Mouse (Mus musculus) intestine, embryonic 16.5 days (tissue): ENCODE measurements around the gene Borcs7. TPM values are rescaled to one million over a fixed set of nuclear protein-coding genes. Genes with fewer than 3 reads are reported as not detected.
A peak's percentile ranks its signal among the peaks of the same experiment; 100 is the strongest.

ENCODE experiments used
- ATAC-seq: fragments of 200-750 bp; cut with Nextera tagmentation; 2 replicates; pipeline ENCODE4 v1.8.0; 2017; ENCODE audit warnings: moderate TSS enrichment, moderate library complexity
- H3K27ac ChIP-seq: fragments of 300-500 bp; sonication (generic); 2 replicates; pipeline ENCODE4 v1.5.1; 2014; ENCODE audit warnings: mild to moderate bottlenecking, low read length
- H3K27me3 ChIP-seq: fragments of 300-500 bp; sonication (generic); replicated peaks from 2 replicates; pipeline ENCODE4 v1.6.1; 2014; ENCODE audit warnings: low read length, control low read depth, mixed read lengths; ENCODE audit not compliant: control insufficient read depth, insufficient read depth
- H3K36me3 ChIP-seq: fragments of 300-500 bp; sonication (generic); 2 replicates; pipeline ENCODE4 v1.6.1; 2014; ENCODE audit warnings: low read length, control low read depth; ENCODE audit not compliant: control insufficient read depth, insufficient read depth
- H3K4me1 ChIP-seq: fragments of 300-500 bp; sonication (generic); 2 replicates; pipeline ENCODE4 v1.6.1; 2014; ENCODE audit warnings: low read length, control low read depth, mixed read lengths; ENCODE audit not compliant: control insufficient read depth, insufficient read depth
- H3K4me2 ChIP-seq: fragments of 300-500 bp; sonication (generic); 2 replicates; pipeline ENCODE4 v1.6.1; 2014; ENCODE audit warnings: low read depth, low read length, control low read depth
- H3K4me3 ChIP-seq: fragments of 300-500 bp; sonication (generic); 2 replicates; pipeline ENCODE4 v1.5.1; 2014; ENCODE audit warnings: mild to moderate bottlenecking, low read length
- H3K9ac ChIP-seq: fragments of 300-500 bp; sonication (generic); 2 replicates; pipeline ENCODE4 v1.6.1; 2014; ENCODE audit warnings: low read depth, low read length
- H3K9me3 ChIP-seq: fragments of 300-500 bp; sonication (generic); 2 replicates; pipeline ENCODE4 v1.6.1; 2016; ENCODE audit warnings: low read length, control low read depth; ENCODE audit not compliant: control insufficient read depth
- WGBS: fragments of 180-500 bp; shearing (Covaris S2); extraction: QIAGEN DNeasy Blood & Tissue Kit; methylation state at CpG from one replicate; pipeline ENCODE4 v1.1.7; 2014; 5-methylcytosine and 5-hydroxymethylcytosine counted together
- polyA plus RNA-seq: library from polyadenylated mRNA; unstranded; fragments of >200 nt; fragmentation: Nextera tagmentation; extraction: Ambion mirVana; gene quantifications from 2 replicates; pipeline ENCODE4 v1.2.1, GENCODE M21; 2015

The Borcs7 gene
- polyA plus RNA-seq, 1 experiment from 2014 or later, result 14.0 TPM

DNA sequence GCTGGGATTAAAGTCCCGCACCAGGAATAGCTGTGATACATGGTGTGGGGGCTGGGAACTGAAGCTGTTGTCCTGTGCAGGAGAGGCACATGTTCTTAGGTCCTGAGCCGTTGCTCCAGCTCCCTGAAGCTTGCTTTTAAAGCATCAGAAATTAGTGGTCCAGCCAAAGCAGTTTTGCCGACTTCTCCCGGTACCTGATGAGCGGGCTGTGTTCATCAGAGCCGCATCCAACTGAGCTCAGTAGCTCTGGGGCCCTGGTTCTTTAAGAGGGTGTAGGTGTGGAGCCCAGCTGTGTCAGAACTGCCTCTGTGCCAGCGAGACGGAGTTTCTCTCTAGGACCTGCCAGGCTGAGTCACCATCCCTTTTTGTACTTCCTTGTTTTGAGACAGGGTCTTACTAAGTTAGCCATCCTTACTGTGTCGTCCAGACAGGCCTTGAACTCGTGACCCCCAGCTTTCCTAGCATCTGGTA lies 9.3 kb downstream of the Borcs7 start:
- H3K4me1 ChIP-seq, result no peaks in the 10 kb centered on the region
- H3K4me2 ChIP-seq, result no peak overlapping the region
- no peak for ATAC-seq
- no peaks in the 10 kb centered on the region for H3K36me3 ChIP-seq
- no peak overlapping the region for H3K4me3 ChIP-seq
- WGBS, result 68% methylated on average over 10 of the region's 10 CpGs
- H3K9ac ChIP-seq, result no peak overlapping the region
- no peaks in the 10 kb centered on the region for H3K27me3 ChIP-seq
- H3K9me3 ChIP-seq, result no peaks in the 10 kb centered on the region
- no peak overlapping the region for H3K27ac ChIP-seq

DNA sequence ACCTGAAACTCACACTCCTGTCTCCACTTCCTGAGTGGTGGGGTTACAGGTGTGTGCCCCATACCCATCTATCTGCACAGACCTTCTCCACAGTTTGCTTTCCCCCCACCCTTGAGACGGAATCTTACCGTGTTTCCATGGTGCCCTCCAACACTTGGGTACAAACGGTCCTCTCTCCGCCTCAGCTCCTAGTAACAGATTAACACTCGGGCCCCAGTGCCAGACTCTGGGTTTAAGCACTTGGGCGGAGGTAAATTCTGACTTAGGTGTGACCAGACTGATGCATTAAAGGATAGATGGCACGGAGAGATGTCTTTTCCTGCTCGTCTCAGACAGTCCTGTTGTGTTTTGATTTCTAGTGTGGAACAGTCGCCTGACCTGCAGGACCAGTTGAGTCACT lies 11.4 kb downstream of the Borcs7 start:
- H3K9me3 ChIP-seq, result no peaks in the 10 kb centered on the region
- H3K4me1 ChIP-seq, result no peaks in the 10 kb centered on the region
- H3K36me3 ChIP-seq, result no peaks in the 10 kb centered on the region
- 74% methylated on average over 9 of the region's 9 CpGs for WGBS
- no peak for ATAC-seq
- H3K27ac ChIP-seq, result no peak overlapping the region
- H3K9ac ChIP-seq, result no peak overlapping the region
- no peak overlapping the region for H3K4me2 ChIP-seq
- H3K4me3 ChIP-seq, result no peak overlapping the region
- no peaks in the 10 kb centered on the region for H3K27me3 ChIP-seq

DNA sequence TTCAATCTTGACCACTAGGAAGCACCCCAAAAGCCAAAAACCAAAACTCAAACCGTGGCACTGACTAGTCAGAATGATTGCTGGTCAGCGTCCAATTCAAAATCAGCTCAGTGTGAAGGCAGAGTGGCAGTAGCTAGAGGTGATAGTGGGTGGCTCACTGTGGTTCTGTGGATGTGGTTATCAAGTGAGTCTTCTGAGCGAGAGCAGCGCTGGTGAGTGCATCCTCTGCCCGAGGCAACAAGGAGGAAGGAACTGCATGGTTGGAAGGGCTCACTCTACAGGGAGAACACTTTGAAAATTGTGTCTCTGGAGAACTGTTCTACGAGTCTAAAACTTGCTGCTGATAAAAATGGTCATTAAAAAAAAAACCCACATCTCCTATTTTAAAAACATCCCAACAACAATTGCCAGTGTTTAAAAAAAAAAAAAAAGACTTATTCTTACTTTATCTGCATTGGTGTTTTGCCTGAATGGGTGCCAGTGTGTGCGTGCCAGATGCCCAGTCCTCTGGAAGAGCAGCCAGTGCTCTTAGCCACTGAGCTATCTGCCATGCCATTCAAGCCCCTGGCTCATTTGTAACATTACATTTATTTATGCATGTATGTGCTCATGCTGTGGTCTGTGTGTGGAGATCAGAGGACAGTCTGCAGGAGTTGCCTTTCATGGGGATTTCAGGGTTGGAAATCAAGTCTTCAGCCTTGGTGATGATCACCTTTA lies 16.2 kb downstream of the Borcs7 start:
- no peaks in the 10 kb centered on the region for H3K9me3 ChIP-seq
- H3K27ac ChIP-seq, result no peak overlapping the region
- peaks cover 6% of the 10 kb centered on the region for H3K4me1 ChIP-seq
- ATAC-seq, result no peak
- no peak overlapping the region for H3K9ac ChIP-seq
- H3K4me2 ChIP-seq, result no peak overlapping the region
- H3K4me3 ChIP-seq, result no peak overlapping the region
- no peaks in the 10 kb centered on the region for H3K36me3 ChIP-seq
- H3K27me3 ChIP-seq, result no peaks in the 10 kb centered on the region
- WGBS, result 67% methylated on average over 7 of the region's 7 CpGs

DNA sequence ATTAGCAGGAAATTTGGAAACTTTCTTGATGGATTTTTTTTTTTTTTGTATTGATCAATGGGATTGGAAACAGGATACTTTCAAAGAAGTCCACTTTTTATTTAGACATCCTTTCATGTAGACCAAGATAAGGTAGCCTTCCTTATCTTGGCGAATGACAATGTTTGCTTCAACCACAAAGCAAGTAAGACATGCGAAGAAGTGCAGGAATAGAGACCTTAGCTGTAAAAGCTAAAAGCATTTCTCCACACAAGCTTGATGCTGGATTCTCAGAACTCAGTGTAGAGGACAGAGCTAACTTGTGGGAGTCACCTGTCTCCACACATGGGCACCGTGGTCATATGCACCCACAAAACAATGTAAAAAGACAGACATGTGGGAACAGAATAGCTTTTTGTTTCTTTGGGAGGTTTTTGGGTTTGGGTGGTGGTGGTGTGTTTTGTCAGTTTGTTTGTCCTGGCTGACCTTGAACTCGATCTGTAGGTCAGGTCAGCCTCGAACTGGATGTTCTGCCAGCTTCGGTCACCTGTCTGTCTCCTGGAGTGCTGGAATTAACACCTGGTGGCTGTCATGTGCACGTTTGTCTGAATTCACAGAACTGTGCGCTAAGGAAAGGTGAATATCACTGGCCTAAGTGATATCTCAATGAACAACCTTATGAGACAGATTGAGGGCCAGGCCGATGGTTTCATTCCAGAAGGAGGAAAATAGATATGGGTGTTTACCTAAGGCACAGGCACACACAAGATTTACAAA lies 17.0 kb downstream of the Borcs7 start:
- H3K36me3 ChIP-seq, result no peaks in the 10 kb centered on the region
- WGBS, result 62% methylated on average over 9 of the region's 9 CpGs
- peak overlapping the region; percentile 75 for H3K27ac ChIP-seq
- ATAC-seq, result peak; percentile 74
- peak overlapping the region; percentile 73 for H3K9ac ChIP-seq
- H3K4me2 ChIP-seq, result peak overlapping the region; percentile 69
- no peaks in the 10 kb centered on the region for H3K9me3 ChIP-seq
- H3K4me3 ChIP-seq, result peak overlapping the region; percentile 60
- H3K4me1 ChIP-seq, result peaks cover 6% of the 10 kb centered on the region
- H3K27me3 ChIP-seq, result no peaks in the 10 kb centered on the region

DNA sequence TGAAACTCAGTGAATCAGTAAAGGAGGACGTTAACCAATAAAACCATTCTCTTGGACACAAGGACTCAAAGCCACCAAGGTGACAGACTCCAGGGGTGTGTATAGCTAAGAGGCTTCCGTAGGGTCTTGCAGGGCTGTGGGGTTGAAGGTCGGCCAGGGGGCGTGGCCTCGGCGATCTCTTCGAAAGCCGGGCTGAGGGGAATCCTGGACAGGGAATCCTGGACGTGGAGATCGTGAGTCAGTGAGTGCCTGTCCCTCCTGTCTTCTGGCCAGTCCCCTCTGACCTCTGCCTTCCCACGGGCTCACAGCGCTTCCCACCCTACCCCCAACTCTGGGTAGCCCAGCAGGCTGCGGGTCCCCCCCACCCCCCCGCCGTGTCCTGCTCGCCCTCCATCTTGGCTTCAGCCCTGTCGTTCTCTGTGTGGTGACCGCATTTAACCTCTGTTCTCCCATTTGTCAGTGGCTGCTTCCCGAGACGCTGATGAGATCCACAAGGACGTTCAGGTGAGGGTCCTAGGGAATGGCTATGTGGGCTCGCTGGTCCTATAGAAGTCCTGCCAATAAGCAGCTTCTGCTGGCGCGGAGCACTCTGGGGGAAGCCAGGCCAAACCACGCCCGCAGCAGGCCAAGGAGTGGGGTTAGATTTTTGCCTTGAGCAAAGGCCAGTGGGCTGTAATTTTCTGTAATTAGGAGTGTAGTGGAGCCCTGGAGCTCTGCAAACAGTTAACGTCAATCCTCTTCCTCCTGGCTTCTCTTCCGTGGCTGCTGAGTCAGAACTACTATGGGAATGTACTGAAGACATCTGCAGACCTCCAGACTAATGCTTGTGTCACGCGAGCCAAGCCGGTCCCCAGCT lies 17.8 kb downstream of the Borcs7 start, which contains the start of gene As3mt:
As3mt (plus strand) TSS at position 163 of the 856 bp plus-strand sequence.
- H3K9ac ChIP-seq, result peak within 1 kb of the TSS; percentile 73
- no peaks in the 10 kb centered on the region for H3K36me3 ChIP-seq
- no peaks in the 10 kb centered on the region for H3K27me3 ChIP-seq
- peak within 1 kb of the TSS; percentile 60 for H3K4me3 ChIP-seq
- peaks cover 6% of the 10 kb centered on the region for H3K4me1 ChIP-seq
- H3K9me3 ChIP-seq, result no peaks in the 10 kb centered on the region
- peak; percentile 94 for ATAC-seq
- H3K27ac ChIP-seq, result peak within 1 kb of the TSS; percentile 75
- peak within 1 kb of the TSS; percentile 69 for H3K4me2 ChIP-seq
- 7% methylated on average over 31 of the region's 31 CpGs for WGBS

DNA sequence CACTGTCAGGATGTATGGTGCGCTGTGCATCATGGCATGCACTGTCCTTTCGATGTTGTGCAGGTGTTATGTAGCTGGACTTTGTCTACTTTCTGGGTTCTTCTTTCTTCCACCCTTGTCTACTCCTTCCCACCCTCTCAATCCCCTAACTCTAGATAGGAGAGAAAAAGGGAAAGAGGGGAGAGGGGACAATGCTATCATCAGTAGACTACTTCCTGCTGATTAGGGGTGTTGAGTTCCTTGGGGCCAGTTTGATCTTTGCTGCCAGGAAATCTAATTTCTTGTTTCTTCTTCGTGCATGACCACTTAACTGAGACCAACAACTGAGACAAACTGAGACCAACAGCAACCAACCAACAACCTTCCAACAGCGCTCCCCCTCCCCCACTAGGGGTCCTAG lies 20.9 kb downstream of the Borcs7 start:
- no peak overlapping the region for H3K27ac ChIP-seq
- H3K4me3 ChIP-seq, result no peak overlapping the region
- H3K9me3 ChIP-seq, result no peaks in the 10 kb centered on the region
- ATAC-seq, result no peak
- 97% methylated on average over 4 of the region's 4 CpGs for WGBS
- H3K4me1 ChIP-seq, result peaks cover 6% of the 10 kb centered on the region
- H3K27me3 ChIP-seq, result no peaks in the 10 kb centered on the region
- H3K36me3 ChIP-seq, result no peaks in the 10 kb centered on the region
- no peak overlapping the region for H3K9ac ChIP-seq
- no peak overlapping the region for H3K4me2 ChIP-seq

DNA sequence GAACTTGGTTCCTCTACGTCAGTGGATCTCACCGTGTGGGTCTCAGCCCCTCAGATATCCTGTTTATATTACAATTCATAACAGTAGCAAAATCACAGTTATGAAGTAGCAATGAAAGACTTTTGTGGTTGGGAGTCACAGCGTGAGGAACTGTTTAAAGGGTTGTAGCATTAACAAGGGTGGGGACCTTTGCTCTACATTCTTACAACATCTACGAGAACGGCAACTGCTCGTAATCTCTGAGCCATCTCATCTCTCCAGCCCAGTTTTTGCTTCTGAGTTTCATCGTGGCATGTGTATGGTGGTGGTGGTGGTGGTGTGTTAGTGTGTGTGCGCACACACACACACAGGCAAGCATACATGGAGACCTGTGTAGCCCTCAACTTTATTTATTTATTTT lies 24.5 kb downstream of the Borcs7 start:
- Histone ChIP-seq H3K9ac (no peak overlapping the region), H3K9me3 (peaks cover 5% of the 10 kb centered on the region; the same call in 1 of the 2 replicates), H3K4me1 (no peaks in the 10 kb centered on the region), H3K4me3 (no peak overlapping the region), H3K27ac (no peak overlapping the region), H3K27me3 (no peaks in the 10 kb centered on the region), H3K4me2 (no peak overlapping the region), H3K36me3 (peaks cover 5% of the 10 kb centered on the region; the same call in 1 of the 2 replicates)
- ATAC-seq, result no peak
- WGBS, result 79% methylated on average over 8 of the region's 8 CpGs

DNA sequence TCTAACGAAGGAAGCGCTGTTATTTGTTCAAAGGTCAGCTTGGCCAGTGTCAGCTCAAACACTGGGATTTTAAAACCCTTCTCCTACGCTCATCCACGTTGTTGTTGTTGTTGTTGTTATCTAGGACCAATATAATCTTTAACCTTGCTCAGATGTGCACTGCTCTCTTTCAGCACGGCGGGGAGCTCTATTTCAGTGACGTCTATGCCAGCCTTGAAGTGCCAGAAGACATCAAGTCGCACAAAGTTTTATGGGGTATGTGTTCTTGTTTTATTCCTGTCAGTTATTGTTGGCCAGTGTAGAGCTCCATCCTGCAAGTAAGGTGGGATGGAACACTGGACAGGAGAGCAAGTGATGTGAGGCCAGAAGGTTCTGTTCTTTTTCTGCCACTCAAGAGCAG lies 25.3 kb downstream of the Borcs7 start:
- no peak for ATAC-seq
- H3K36me3 ChIP-seq, result peaks cover 5% of the 10 kb centered on the region; the same call in 1 of the 2 replicates
- H3K4me1 ChIP-seq, result no peaks in the 10 kb centered on the region
- no peak overlapping the region for H3K9ac ChIP-seq
- no peak overlapping the region for H3K4me3 ChIP-seq
- no peak overlapping the region for H3K4me2 ChIP-seq
- H3K27me3 ChIP-seq, result no peaks in the 10 kb centered on the region
- 87% methylated on average over 8 of the region's 8 CpGs for WGBS
- H3K27ac ChIP-seq, result no peak overlapping the region
- peaks cover 5% of the 10 kb centered on the region; the same call in 1 of the 2 replicates for H3K9me3 ChIP-seq

DNA sequence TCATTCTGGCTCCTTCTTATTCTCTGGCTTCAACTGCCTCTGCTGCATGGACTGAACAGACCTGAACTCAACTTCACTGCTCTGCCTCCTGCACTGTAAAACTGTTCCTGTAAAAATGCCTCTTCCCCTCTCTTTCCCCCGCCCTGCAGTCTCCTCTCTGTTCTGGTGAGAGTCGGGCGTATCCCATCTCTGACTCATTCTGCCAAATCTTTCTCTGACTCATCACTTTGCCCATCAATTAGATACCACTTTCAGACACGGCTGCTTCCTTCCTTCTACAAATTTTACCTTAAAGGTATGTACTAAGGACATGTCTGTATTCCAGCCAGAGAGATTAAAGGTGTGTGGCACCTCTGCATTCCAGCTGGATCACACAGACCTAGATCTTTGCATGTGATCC lies 28.4 kb downstream of the Borcs7 start:
- peaks cover 5% of the 10 kb centered on the region; the same call in 1 of the 2 replicates for H3K9me3 ChIP-seq
- H3K27me3 ChIP-seq, result no peaks in the 10 kb centered on the region
- 81% methylated on average over 4 of the region's 4 CpGs for WGBS
- no peak overlapping the region for H3K9ac ChIP-seq
- ATAC-seq, result no peak
- H3K4me3 ChIP-seq, result no peak overlapping the region
- no peak overlapping the region for H3K4me2 ChIP-seq
- no peaks in the 10 kb centered on the region for H3K4me1 ChIP-seq
- H3K27ac ChIP-seq, result no peak overlapping the region
- peaks cover 8% of the 10 kb centered on the region; the same call in 1 of the 2 replicates for H3K36me3 ChIP-seq
